Mouse (Mus musculus) lung, embryonic 14.5 days (tissue): ENCODE measurements around the gene Rpl27a. TPM values are rescaled to one million over a fixed set of nuclear protein-coding genes. Genes with fewer than 3 reads are reported as not detected.

Experiments used
- ATAC-seq: fragments of 200-750 bp; cut with Nextera tagmentation; 2 replicates; pipeline ENCODE4 v1.8.0; 2017; ENCODE audit warnings: mild to moderate bottlenecking, moderate TSS enrichment, moderate library complexity; ENCODE audit not compliant: insufficient read depth
- DNase-seq: peaks from one replicate; pipeline ENCODE4 v3.0.0-alpha.2; 2015
- H3K27ac ChIP-seq: fragments of 300-500 bp; sonication (generic); 2 replicates; pipeline ENCODE4 v1.5.1; 2014; ENCODE audit warnings: low read depth, mild to moderate bottlenecking, moderate library complexity
- H3K27me3 ChIP-seq: fragments of 300-500 bp; sonication (generic); 2 replicates; pipeline ENCODE4 v1.6.1; 2014; ENCODE audit warnings: low read length, control low read depth; ENCODE audit not compliant: insufficient read depth
- H3K36me3 ChIP-seq: fragments of 300-500 bp; sonication (generic); 2 replicates; pipeline ENCODE4 v1.6.1; 2014; ENCODE audit warnings: control low read depth; ENCODE audit not compliant: insufficient read depth
- H3K4me1 ChIP-seq: fragments of 300-500 bp; sonication (generic); 2 replicates; pipeline ENCODE4 v1.6.1; 2014; ENCODE audit warnings: antibody characterized with exemption, control low read depth; ENCODE audit not compliant: insufficient read depth
- H3K4me2 ChIP-seq: fragments of 300-500 bp; sonication (generic); 2 replicates; pipeline ENCODE4 v1.6.1; 2014; ENCODE audit warnings: mild to moderate bottlenecking
- H3K4me3 ChIP-seq: fragments of 300-500 bp; sonication (generic); 2 replicates; pipeline ENCODE4 v1.5.1; 2014; ENCODE audit warnings: low read depth, low read length
- H3K9ac ChIP-seq: fragments of 300-500 bp; sonication (generic); 2 replicates; pipeline ENCODE4 v1.6.1; 2014
- H3K9me3 ChIP-seq: fragments of 300-500 bp; sonication (generic); 2 replicates; pipeline ENCODE4 v1.6.1; 2016; ENCODE audit warnings: low read depth, low read length, control low read depth
- CTCF ChIP-seq: IDR thresholded peaks from 2 replicates; pipeline ENCODE4 v1.5.1; 2016; ENCODE audit warnings: antibody characterized with exemption, low read depth
- WGBS: fragments of 180-500 bp; shearing (Covaris S2); extraction: QIAGEN DNeasy Blood & Tissue Kit; methylation state at CpG from one replicate; pipeline ENCODE4 v1.1.7; 2014; 5-methylcytosine and 5-hydroxymethylcytosine counted together
- polyA plus RNA-seq: library from polyadenylated mRNA; unstranded; fragments of >200 nt; fragmentation: Nextera tagmentation; extraction: Ambion mirVana; gene quantifications from 2 replicates; pipeline ENCODE4 v1.2.1, GENCODE M21; 2014

Rpl27a gene
- polyA plus RNA-seq, 1 experiment from 2014 or later, result 166 TPM

GRCm38 (mm10) chr7:109544792-109545191 lies 25.8 kb downstream of the Rpl27a start:
- no peaks in the 10 kb centered on the region for H3K9me3 ChIP-seq
- ATAC-seq, result 0 out of 2 replicates have a peak, but pooled peaks have one; percentile 25
- no peak overlapping the region for H3K4me2 ChIP-seq
- no peak for DNase-seq
- 66% methylated on average over 5 of the region's 5 CpGs for WGBS
- no peaks in the 10 kb centered on the region for H3K27me3 ChIP-seq
- H3K4me1 ChIP-seq, result 0 out of 2 replicates have a peak, but pooled peaks cover 5% of the 10 kb centered on the region
- H3K27ac ChIP-seq, result peak overlapping the region; percentile 86
- H3K4me3 ChIP-seq, result no peak overlapping the region
- H3K9ac ChIP-seq, result no peak overlapping the region
- H3K36me3 ChIP-seq, result peaks cover 64% of the 10 kb centered on the region
- TF ChIP-seq CTCF, result no peak

DNA sequence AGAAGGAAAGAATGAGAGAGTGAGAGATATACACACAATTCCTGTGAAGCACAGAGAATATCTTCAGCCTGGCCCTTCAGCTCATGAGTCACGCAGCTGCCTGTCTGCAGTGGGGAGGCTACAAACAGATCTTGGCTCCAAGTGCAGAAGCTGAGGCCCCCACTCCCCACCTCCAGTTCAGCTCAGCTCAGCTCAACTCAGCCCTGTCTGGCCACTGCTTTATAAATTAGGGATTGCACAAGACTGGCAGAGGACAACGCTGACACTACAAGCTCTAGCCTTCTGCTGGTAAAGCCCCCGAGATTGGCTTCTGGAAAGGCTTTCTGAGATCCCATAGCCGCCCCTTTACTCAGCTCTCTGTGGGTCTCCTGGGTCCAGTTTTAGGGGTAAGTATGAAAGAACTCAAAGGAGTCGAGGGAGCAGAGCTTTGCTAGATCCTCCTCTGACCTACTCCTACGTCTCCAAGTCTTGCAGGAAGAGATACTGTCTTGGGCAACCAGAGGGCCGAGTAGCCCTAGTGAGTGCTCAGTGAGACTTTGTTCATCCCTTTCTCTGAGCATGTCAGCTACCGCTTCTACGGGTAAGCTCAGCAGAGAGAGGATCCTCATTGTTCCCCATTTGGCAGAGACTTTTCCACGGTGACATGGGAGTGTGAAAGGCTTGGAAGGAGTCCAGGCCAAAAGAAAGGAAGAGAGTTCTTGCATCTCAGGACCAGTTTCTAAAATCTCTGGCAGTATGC lies 26.5 kb downstream of the Rpl27a start:
- peak; percentile 75 for DNase-seq
- no peak overlapping the region for H3K4me3 ChIP-seq

DNA sequence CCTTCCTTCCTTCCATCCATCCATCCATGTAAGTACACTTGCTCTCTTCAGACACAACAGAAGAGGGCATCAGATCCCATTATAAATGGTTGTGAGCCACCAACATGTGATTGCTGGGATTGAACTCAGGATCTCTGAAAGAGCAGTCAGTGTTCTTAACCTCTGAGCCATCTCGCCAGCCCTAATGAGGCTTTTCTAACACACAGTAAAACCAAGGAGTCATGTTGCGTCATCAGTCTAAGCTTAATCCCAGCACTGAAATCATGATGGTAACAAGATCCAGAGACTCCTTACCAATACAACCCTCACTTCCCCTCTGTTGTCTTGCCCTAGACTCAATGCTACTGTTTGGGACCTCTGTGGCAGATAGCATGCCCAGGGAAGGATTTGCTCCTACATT lies 27.2 kb downstream of the Rpl27a start:
- no peak for ATAC-seq
- 0 out of 2 replicates have a peak, but pooled peaks cover 5% of the 10 kb centered on the region for H3K4me1 ChIP-seq
- H3K36me3 ChIP-seq, result peaks cover 62% of the 10 kb centered on the region
- no peak for DNase-seq
- H3K27me3 ChIP-seq, result no peaks in the 10 kb centered on the region
- no peak overlapping the region for H3K9ac ChIP-seq
- no peak for TF ChIP-seq CTCF
- H3K4me3 ChIP-seq, result no peak overlapping the region
- no peak overlapping the region for H3K27ac ChIP-seq
- WGBS, result 87% methylated on average over 2 of the region's 2 CpGs
- no peak overlapping the region for H3K4me2 ChIP-seq
- H3K9me3 ChIP-seq, result no peaks in the 10 kb centered on the region

More for the DNA sequence above, 26.5 kb downstream of the Rpl27a start:
- H3K27me3 ChIP-seq, result no peaks in the 10 kb centered on the region
- TF ChIP-seq CTCF, result no peak
- H3K36me3 ChIP-seq, result peaks cover 62% of the 10 kb centered on the region
- H3K4me2 ChIP-seq, result no peak overlapping the region
- peak overlapping the region; percentile 86 for H3K27ac ChIP-seq
- WGBS, result 63% methylated on average over 10 of the region's 10 CpGs
- 0 out of 2 replicates have a peak, but pooled peaks cover 5% of the 10 kb centered on the region for H3K4me1 ChIP-seq
- no peak overlapping the region for H3K9ac ChIP-seq
- no peaks in the 10 kb centered on the region for H3K9me3 ChIP-seq
- ATAC-seq, result peak; percentile 88

GRCm38 (mm10) chr7:109546726-109547125 lies 27.8 kb downstream of the Rpl27a start:
- 0 out of 2 replicates have a peak, but pooled peaks cover 5% of the 10 kb centered on the region for H3K4me1 ChIP-seq
- no peak overlapping the region for H3K9ac ChIP-seq
- no peak overlapping the region for H3K4me3 ChIP-seq
- H3K27me3 ChIP-seq, result no peaks in the 10 kb centered on the region
- no peak overlapping the region for H3K27ac ChIP-seq
- peaks cover 60% of the 10 kb centered on the region for H3K36me3 ChIP-seq
- DNase-seq (no peak), ATAC-seq (no peak)
- WGBS, result 88% methylated on average over 5 of the region's 5 CpGs
- TF ChIP-seq CTCF, result no peak
- H3K9me3 ChIP-seq, result no peaks in the 10 kb centered on the region
- no peak overlapping the region for H3K4me2 ChIP-seq

- ATAC-seq, result peak; percentile 61
- no peak overlapping the region for H3K9ac ChIP-seq
- H3K4me1 ChIP-seq, result peaks cover 38% of the 10 kb centered on the region
- H3K27me3 ChIP-seq, result no peaks in the 10 kb centered on the region
- H3K4me2 ChIP-seq, result no peak overlapping the region
- H3K4me3 ChIP-seq, result no peak overlapping the region
- 15% methylated on average over 6 of the region's 6 CpGs for WGBS
- no peaks in the 10 kb centered on the region for H3K9me3 ChIP-seq
- peak; percentile 79 for DNase-seq
- no peak for TF ChIP-seq CTCF
- H3K27ac ChIP-seq, result peak overlapping the region; percentile 79
- H3K36me3 ChIP-seq, result peaks cover 18% of the 10 kb centered on the region
These were observed 40.6 kb downstream of the Rpl27a start for GRCm38 (mm10) chr7:109559536-109559935.

DNA sequence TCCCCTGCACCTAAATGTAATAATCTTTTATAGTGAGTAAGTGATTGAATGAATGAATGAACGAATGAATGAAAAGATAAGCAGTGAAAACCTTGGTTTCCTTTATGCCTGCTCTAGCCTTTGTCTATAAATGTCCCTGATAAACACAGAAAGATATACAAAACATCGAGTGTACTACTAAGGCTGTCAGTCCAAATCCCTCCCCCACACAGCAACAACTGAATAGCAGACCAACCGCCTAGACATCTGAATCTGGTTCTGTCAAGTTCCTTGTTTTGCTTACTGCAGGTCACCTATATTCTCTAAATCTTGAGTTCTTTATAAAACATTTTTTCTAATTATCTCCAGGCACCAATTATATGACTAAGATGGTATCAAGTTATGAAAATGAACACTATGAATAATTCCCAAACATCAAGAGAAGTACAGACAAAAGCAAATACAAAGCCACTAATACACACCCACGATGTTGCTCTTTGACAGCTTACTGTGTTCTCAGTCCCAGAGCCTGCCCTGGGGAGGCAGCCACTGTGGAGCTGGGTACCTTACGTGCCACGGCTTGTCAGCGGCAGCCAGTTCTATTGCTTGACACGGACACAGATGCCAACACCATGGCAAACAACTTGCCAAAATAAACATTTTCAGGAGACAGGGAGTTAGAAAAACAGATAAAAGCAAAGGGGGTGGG lies 42.7 kb downstream of the Rpl27a start:
- H3K9me3 ChIP-seq, result no peaks in the 10 kb centered on the region
- peaks cover 38% of the 10 kb centered on the region for H3K4me1 ChIP-seq
- H3K27ac ChIP-seq, result peak overlapping the region; percentile 96
- DNase-seq, result peak; percentile 89
- peak overlapping the region; percentile 25; the same call in 1 of the 2 replicates for H3K4me2 ChIP-seq
- H3K4me3 ChIP-seq, result no peak overlapping the region
- no peaks in the 10 kb centered on the region for H3K27me3 ChIP-seq
- H3K36me3 ChIP-seq, result peaks cover 6% of the 10 kb centered on the region
- peak overlapping the region; percentile 35; the same call in 1 of the 2 replicates for H3K9ac ChIP-seq
- ATAC-seq, result peak; percentile 93
- TF ChIP-seq CTCF, result no peak
- 23% methylated on average over 8 of the region's 8 CpGs for WGBS

GRCm38 (mm10) chr7:109562154-109562599 lies 43.2 kb downstream of the Rpl27a start:
- H3K27me3 ChIP-seq, result no peaks in the 10 kb centered on the region
- DNase-seq, result no peak
- H3K4me1 ChIP-seq, result peaks cover 38% of the 10 kb centered on the region
- H3K4me3 ChIP-seq, result no peak overlapping the region
- no peaks in the 10 kb centered on the region; the same call in 1 of the 2 replicates for H3K36me3 ChIP-seq
- peak overlapping the region; percentile 96 for H3K27ac ChIP-seq
- WGBS, result 13% methylated on average over 4 of the region's 4 CpGs
- peak overlapping the region; percentile 30 for H3K9ac ChIP-seq
- no peak for TF ChIP-seq CTCF
- ATAC-seq, result peak; percentile 59
- H3K4me2 ChIP-seq, result peak overlapping the region; percentile 46
- H3K9me3 ChIP-seq, result no peaks in the 10 kb centered on the region
